Mouse (Mus musculus): ENCODE data around the gene H13. TPM values are rescaled to one million over a fixed set of nuclear protein-coding genes. Genes with fewer than 3 reads are reported as not detected.
A peak's percentile ranks its signal among the peaks of the same experiment; 100 is the strongest.
"Not testable (repeated sequence)": the region's sequence is repeated elsewhere in the genome, so short reads cannot be mapped to it uniquely, and the experiment has no call there.

The H13 gene
- polyA plus RNA-seq, 1 experiment, result 129 TPM

- Histone ChIP-seq H3K4me3 (ENCODE audit: insufficient read depth, low read depth, low read length) (no peak overlapping the region), H3K27me3 (replicated peaks; ENCODE audit: control insufficient read depth, insufficient read depth, low read length) (no peaks in the 10 kb centered on the region), H3K4me1 (ENCODE audit: control insufficient read depth, insufficient read depth, low read length) (no peaks in the 10 kb centered on the region), H3K36me3 (ENCODE audit: control insufficient read depth, insufficient read depth, low read length) (no peaks in the 10 kb centered on the region), H3K27ac (ENCODE audit: insufficient read depth, low read depth, low read length) (no peak overlapping the region)
- WGBS, result 75% methylated on average over 6 of the region's 6 CpGs
- peak; percentile 46 for DNase-seq
- TF ChIP-seq CTCF (conservative IDR thresholded peaks at IDR 0.05; ENCODE audit: insufficient read depth, insufficient read length, low read depth, low read length), result no peak
- TF ChIP-seq POLR2A (IDR thresholded peaks at IDR 0.05; ENCODE audit: low read depth, low read length), result no peak
These were observed 8.1 kb upstream of the H13 start for GRCm38 (mm10) chr2:152661163-152661562.

DNA sequence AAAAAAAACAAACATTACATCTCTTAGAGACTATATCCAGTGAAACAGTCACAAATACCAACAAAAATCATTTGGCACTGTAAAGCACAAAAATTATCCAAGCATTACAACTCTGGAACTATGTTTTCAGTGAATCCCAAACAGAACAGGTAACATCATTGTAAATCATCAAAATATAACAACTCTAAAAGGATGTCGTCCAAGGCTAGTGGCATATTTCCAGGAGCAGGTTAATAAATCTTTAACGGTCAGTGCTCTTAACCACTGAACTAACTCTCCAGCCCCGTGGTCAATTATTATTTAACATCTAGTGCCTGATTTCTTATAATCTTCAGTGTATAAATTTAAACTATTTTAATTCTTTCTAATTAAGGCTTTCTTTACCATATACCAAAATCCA lies 3.1 kb upstream of the H13 start:
- WGBS, result 16% methylated on average over 3 of the region's 3 CpGs
- DNase-seq, result peak; percentile 85
- peaks cover 15% of the 10 kb centered on the region for H3K4me1 ChIP-seq (ENCODE audit: control insufficient read depth, insufficient read depth, low read length)
- not testable (repeated sequence) for H3K36me3 ChIP-seq (ENCODE audit: control insufficient read depth, insufficient read depth, low read length); H3K27ac ChIP-seq (ENCODE audit: insufficient read depth, low read depth, low read length); H3K4me3 ChIP-seq (ENCODE audit: insufficient read depth, low read depth, low read length); H3K27me3 ChIP-seq (replicated peaks; ENCODE audit: control insufficient read depth, insufficient read depth, low read length)

DNA sequence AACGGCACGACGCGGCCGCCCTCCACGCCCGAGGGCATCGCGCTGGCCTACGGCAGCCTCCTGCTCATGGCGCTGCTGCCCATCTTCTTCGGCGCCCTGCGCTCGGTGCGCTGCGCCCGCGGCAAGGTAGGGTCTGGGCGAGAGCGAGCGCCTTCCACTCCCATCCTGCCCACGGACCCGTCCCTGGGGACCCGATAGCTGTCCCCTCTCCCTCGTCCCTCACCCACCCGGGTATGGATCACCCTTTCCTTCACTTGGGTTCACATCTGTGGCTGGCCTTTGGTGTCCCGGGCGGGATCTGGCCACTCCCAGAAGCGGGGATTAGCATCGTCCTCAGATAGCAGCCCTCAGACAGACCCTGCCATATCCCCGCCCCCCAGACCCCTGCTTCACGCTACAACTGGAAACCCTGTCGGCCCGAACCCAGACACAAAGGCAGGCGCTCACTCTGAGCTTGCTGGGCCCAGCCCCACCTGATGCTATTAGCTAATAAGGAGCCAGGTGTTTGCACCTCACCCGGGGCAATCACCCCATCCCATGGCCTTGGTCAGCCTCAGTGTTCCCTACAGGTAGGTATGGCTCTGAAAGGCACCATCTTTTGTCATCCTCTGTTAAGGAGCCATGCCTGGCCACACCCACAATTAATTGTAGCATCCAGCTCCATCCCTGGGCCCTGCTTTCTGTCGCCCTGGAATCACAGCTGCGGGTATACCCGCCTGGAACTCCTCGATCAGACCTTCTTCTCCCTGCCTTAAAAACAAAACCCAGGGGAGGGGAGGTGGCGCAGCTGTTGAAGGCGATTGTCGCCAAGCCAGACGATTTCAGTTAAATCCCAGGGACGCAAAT lies 601 bp downstream of the H13 start:
- H3K4me1 ChIP-seq (ENCODE audit: control insufficient read depth, insufficient read depth, low read length), result peaks cover 23% of the 10 kb centered on the region
- H3K27ac ChIP-seq (ENCODE audit: insufficient read depth, low read depth, low read length), result peak overlapping the region; percentile 75
- no peak for TF ChIP-seq CTCF (conservative IDR thresholded peaks at IDR 0.05; ENCODE audit: insufficient read depth, insufficient read length, low read depth, low read length)
- TF ChIP-seq POLR2A (IDR thresholded peaks at IDR 0.05; ENCODE audit: low read depth, low read length), result no peak
- 1% methylated on average over 43 of the region's 46 CpGs for WGBS
- DNase-seq, result no peak
- peak overlapping the region; percentile 91 for H3K4me3 ChIP-seq (ENCODE audit: insufficient read depth, low read depth, low read length)
- no peaks in the 10 kb centered on the region for H3K36me3 ChIP-seq (ENCODE audit: control insufficient read depth, insufficient read depth, low read length)
- no peaks in the 10 kb centered on the region for H3K27me3 ChIP-seq (replicated peaks; ENCODE audit: control insufficient read depth, insufficient read depth, low read length)

DNA sequence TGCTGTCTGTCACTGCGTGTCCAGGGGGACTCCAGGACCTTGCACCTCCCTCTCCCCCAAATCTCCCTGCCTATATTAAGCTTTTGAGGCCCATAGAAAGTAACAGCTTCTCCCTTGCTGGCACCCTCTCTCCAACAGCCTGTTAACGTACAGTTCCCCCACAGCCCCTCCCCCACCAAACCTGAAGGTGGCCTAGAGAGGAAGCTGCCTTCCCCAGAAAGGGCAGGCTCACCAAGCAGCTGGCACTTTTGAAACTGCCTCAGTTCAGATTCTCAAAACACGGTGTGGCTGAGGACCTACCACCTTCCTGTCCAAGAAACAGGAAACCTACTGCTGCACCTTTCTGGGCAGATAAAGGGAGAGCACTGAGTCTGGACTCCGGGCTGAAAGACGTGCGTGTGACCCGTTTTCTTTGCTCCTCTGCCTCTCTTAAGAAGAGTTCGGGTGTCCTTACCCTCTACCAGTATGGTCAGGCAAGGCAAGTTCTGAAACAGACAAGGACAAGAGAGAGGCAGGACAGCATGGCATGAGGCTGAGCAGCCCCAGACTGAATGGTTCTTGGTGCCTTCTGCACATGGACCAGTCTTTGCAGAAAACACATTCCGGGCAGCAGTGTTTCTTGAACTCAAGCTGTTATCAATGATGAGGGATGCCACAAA lies 1.9 kb downstream of the H13 start:
- Histone ChIP-seq H3K27ac (ENCODE audit: insufficient read depth, low read depth, low read length) (no peak overlapping the region; the same call in 1 of the 2 replicates), H3K4me1 (ENCODE audit: control insufficient read depth, insufficient read depth, low read length) (peaks cover 23% of the 10 kb centered on the region), H3K36me3 (ENCODE audit: control insufficient read depth, insufficient read depth, low read length) (no peaks in the 10 kb centered on the region), H3K27me3 (replicated peaks; ENCODE audit: control insufficient read depth, insufficient read depth, low read length) (no peaks in the 10 kb centered on the region), H3K4me3 (ENCODE audit: insufficient read depth, low read depth, low read length) (peak overlapping the region; percentile 7; the same call in 1 of the 2 replicates)
- WGBS, result 35% methylated on average over 9 of the region's 9 CpGs
- DNase-seq, result no peak
- TF ChIP-seq POLR2A (IDR thresholded peaks at IDR 0.05; ENCODE audit: low read depth, low read length) (no peak), CTCF (conservative IDR thresholded peaks at IDR 0.05; ENCODE audit: insufficient read depth, insufficient read length, low read depth, low read length) (no peak)

DNA sequence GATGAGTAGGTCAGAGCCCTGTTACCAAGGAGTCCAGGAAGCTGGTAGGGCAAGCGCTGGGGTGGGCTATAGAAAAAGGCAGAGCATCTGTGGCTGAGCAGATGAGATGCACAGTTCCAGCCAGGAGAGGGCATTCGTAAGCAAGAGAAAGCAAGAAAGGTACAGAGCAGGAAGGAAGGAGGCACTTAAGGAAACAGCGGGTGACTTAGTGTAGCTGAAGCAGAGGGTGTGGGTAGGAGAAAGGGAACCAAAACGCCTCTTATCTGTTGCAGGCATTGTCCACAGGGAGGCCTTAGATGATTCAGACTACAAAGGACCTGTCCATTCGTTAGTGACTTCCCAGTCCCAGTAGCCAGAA lies 2.4 kb downstream of the H13 start:
- WGBS, result 11% methylated on average over 5 of the region's 5 CpGs
- H3K27me3 ChIP-seq (replicated peaks; ENCODE audit: control insufficient read depth, insufficient read depth, low read length), result no peaks in the 10 kb centered on the region
- no peak overlapping the region for H3K4me3 ChIP-seq (ENCODE audit: insufficient read depth, low read depth, low read length)
- TF ChIP-seq CTCF (conservative IDR thresholded peaks at IDR 0.05; ENCODE audit: insufficient read depth, insufficient read length, low read depth, low read length) (peak; percentile 61), POLR2A (IDR thresholded peaks at IDR 0.05; ENCODE audit: low read depth, low read length) (no peak)
- no peaks in the 10 kb centered on the region for H3K36me3 ChIP-seq (ENCODE audit: control insufficient read depth, insufficient read depth, low read length)
- H3K4me1 ChIP-seq (ENCODE audit: control insufficient read depth, insufficient read depth, low read length), result peaks cover 23% of the 10 kb centered on the region
- DNase-seq, result peak; percentile 55
- no peak overlapping the region for H3K27ac ChIP-seq (ENCODE audit: insufficient read depth, low read depth, low read length)

DNA sequence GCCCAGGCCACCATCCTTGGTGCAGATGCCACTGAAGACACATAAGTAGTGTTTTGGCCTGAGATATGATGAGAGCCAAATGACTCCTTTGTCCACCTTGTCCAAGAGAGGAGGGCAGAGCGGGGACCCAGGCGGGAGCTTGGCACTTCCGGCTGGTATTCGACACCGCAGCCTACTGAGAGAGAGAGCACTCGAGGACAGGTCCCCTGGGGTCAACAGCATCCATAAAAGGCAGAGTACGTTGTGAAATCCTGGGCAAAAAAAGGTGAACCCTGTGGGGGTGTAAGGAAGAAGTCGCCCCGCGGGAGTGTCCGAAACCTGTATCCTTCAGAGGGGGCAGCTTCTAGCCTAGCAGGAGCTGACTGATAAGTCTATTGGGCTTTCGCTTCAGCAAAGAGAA lies 2.9 kb downstream of the H13 start:
- whole genome bisulfite sequencing, result 59% methylated on average over 12 of the region's 12 CpGs
- Histone ChIP-seq H3K27ac (ENCODE audit: insufficient read depth, low read depth, low read length) (no peak overlapping the region), H3K36me3 (ENCODE audit: control insufficient read depth, insufficient read depth, low read length) (no peaks in the 10 kb centered on the region), H3K27me3 (replicated peaks; ENCODE audit: control insufficient read depth, insufficient read depth, low read length) (no peaks in the 10 kb centered on the region), H3K4me1 (ENCODE audit: control insufficient read depth, insufficient read depth, low read length) (peaks cover 20% of the 10 kb centered on the region), H3K4me3 (ENCODE audit: insufficient read depth, low read depth, low read length) (no peak overlapping the region)
- no peak for DNase-seq
- TF ChIP-seq POLR2A (IDR thresholded peaks at IDR 0.05; ENCODE audit: low read depth, low read length), result no peak
- no peak for TF ChIP-seq CTCF (conservative IDR thresholded peaks at IDR 0.05; ENCODE audit: insufficient read depth, insufficient read length, low read depth, low read length)

GRCm38 (mm10) chr2:152674148-152674547 lies 4.9 kb downstream of the H13 start:
- H3K27ac ChIP-seq (ENCODE audit: insufficient read depth, low read depth, low read length), result no peak overlapping the region
- no peak for TF ChIP-seq CTCF (conservative IDR thresholded peaks at IDR 0.05; ENCODE audit: insufficient read depth, insufficient read length, low read depth, low read length)
- no peak for TF ChIP-seq POLR2A (IDR thresholded peaks at IDR 0.05; ENCODE audit: low read depth, low read length)
- H3K36me3 ChIP-seq (ENCODE audit: control insufficient read depth, insufficient read depth, low read length), result no peaks in the 10 kb centered on the region
- H3K4me3 ChIP-seq (ENCODE audit: insufficient read depth, low read depth, low read length), result no peak overlapping the region
- no peaks in the 10 kb centered on the region for H3K27me3 ChIP-seq (replicated peaks; ENCODE audit: control insufficient read depth, insufficient read depth, low read length)
- DNase-seq, result no peak
- H3K4me1 ChIP-seq (ENCODE audit: control insufficient read depth, insufficient read depth, low read length), result peaks cover 28% of the 10 kb centered on the region
- 62% methylated on average over 11 of the region's 11 CpGs for WGBS
